Mouse (Mus musculus) embryonic fibroblast, embryonic 13.5 days (primary cell): ENCODE measurements around the gene Angptl8.

ENCODE experiments used
- CTCF ChIP-seq: IDR thresholded peaks from 2 replicates; pipeline ENCODE4 v1.5.1; 2011; ENCODE audit warnings: mild to moderate bottlenecking, control low read depth, low read length, moderate library complexity, borderline replicate concordance; ENCODE audit not compliant: insufficient read depth
- POLR2A ChIP-seq: IDR thresholded peaks from 2 replicates; pipeline ENCODE4 v1.6.1; 2011; ENCODE audit warnings: low read depth, mild to moderate bottlenecking, control low read depth, low read length, moderate library complexity

- no peak for TF ChIP-seq CTCF
- TF ChIP-seq POLR2A = no peak
Measured at GRCm38 (mm10) chr9:21792644-21793043, 42.7 kb upstream of the Angptl8 start.
